Mouse (Mus musculus): Measurements from ENCODE around the gene Myl6b.

Gene Myl6b

GRCm38 (mm10) chr10:128498590-128498989 is at the start of gene Myl6b:
Gene Myl6b, minus strand, starts transcription at chr10:128498685.
- in situ Hi-C loops (cut with MseI, MboI): no loop called here

GRCm38 (mm10) chr10:128547361-128548032 is 49.0 kb upstream of the Myl6b start, which contains the start of gene Zc3h10:
Gene Zc3h10, minus strand, starts transcription at chr10:128547774.
- in situ Hi-C loops (cut with MseI, MboI): no loop called here

- in situ Hi-C loops (cut with MseI, MboI): no loop called here
Observed at GRCm38 (mm10) chr10:128546787-128547186, 48.3 kb upstream of the Myl6b start.

GRCm38 (mm10) chr10:128546361-128546760 is 47.9 kb upstream of the Myl6b start:
- in situ Hi-C loops (cut with MseI, MboI): no loop called here

GRCm38 (mm10) chr10:128545570-128545898 is 47.0 kb upstream of the Myl6b start:
- in situ Hi-C loops (cut with MseI, MboI): no loop called here

- in situ Hi-C loops (cut with MseI, MboI): no loop called here
Observed at GRCm38 (mm10) chr10:128544674-128545569, 46.4 kb upstream of the Myl6b start.

GRCm38 (mm10) chr10:128544151-128544657 is 45.7 kb upstream of the Myl6b start:
- in situ Hi-C loops (cut with MseI, MboI): no loop called here

- in situ Hi-C loops (cut with MseI, MboI): no loop called here
Observed at GRCm38 (mm10) chr10:128543100-128543499, 44.6 kb upstream of the Myl6b start.

- in situ Hi-C loops (cut with MseI, MboI): no loop called here
Observed at GRCm38 (mm10) chr10:128538340-128538870, 39.9 kb upstream of the Myl6b start.

- in situ Hi-C loops (cut with MseI, MboI): no loop called here
Observed at GRCm38 (mm10) chr10:128536266-128536940, 37.9 kb upstream of the Myl6b start.

GRCm38 (mm10) chr10:128535624-128536265 is 37.3 kb upstream of the Myl6b start:
- in situ Hi-C loops (cut with MseI, MboI): no loop called here

- in situ Hi-C loops (cut with MseI, MboI): no loop called here
Observed at GRCm38 (mm10) chr10:128535206-128535605, 36.7 kb upstream of the Myl6b start.

GRCm38 (mm10) chr10:128526366-128527356 is 28.2 kb upstream of the Myl6b start:
- in situ Hi-C loops (cut with MseI, MboI): no loop called here

GRCm38 (mm10) chr10:128525671-128526308 is 27.3 kb upstream of the Myl6b start, which contains the start of gene Esyt1:
Gene Esyt1, minus strand, starts transcription at chr10:128525871.
- in situ Hi-C loops (cut with MseI, MboI): no loop called here

GRCm38 (mm10) chr10:128524732-128525662 is 26.5 kb upstream of the Myl6b start:
- in situ Hi-C loops (cut with MseI, MboI): no loop called here

- in situ Hi-C loops (cut with MseI, MboI): no loop called here
Observed at GRCm38 (mm10) chr10:128524111-128524731, 25.7 kb upstream of the Myl6b start.

GRCm38 (mm10) chr10:128522351-128522750 is 23.9 kb upstream of the Myl6b start:
- in situ Hi-C loops (cut with MseI, MboI): no loop called here

GRCm38 (mm10) chr10:128520591-128520990 is 22.1 kb upstream of the Myl6b start:
- in situ Hi-C loops (cut with MseI, MboI): no loop called here

All from mouse trophoblast stem cell (cell line).